Mouse (Mus musculus) cortical plate, adult 2 months (tissue): Measurements from ENCODE around the gene Lrrk1.

Experiments
- CTCF ChIP-seq: fragments of 200-500 bp; IDR thresholded peaks from 2 replicates; pipeline ENCODE4 v1.5.1; 2011; ENCODE audit warnings: mild to moderate bottlenecking, control low read depth, low read length; ENCODE audit not compliant: insufficient read depth; ENCODE audit errors: extremely low read depth
- POLR2A ChIP-seq: fragments of 200-500 bp; IDR thresholded peaks from 2 replicates; pipeline ENCODE4 v1.6.1; 2011; ENCODE audit warnings: mild to moderate bottlenecking, low read length, control low read depth; ENCODE audit not compliant: insufficient read depth; ENCODE audit errors: extremely low read depth

- no peak for TF ChIP-seq POLR2A
- TF ChIP-seq CTCF: no peak
Measured at GRCm38 (mm10) chr7:66199391-66199831, 188.7 kb downstream of the Lrrk1 start.
